Mouse (Mus musculus) heart, embryonic 10.5 days (tissue): ENCODE measurements around the gene Mnx1. TPM values are rescaled to one million over a fixed set of nuclear protein-coding genes. Genes with fewer than 3 reads are reported as not detected.
A peak's percentile ranks its signal among the peaks of the same experiment; 100 is the strongest.

Source experiments
- DNase-seq: peaks from one replicate; pipeline ENCODE4 v3.0.0-alpha.2; 2017; ENCODE audit warnings: low spot score
- H3K27ac ChIP-seq: fragments of 300-500 bp; sonication (generic); 2 replicates; pipeline ENCODE4 v1.5.1; 2016; ENCODE audit warnings: mild to moderate bottlenecking
- H3K27me3 ChIP-seq: fragments of 300-500 bp; sonication (generic); 2 replicates; pipeline ENCODE4 v1.6.1; 2016; ENCODE audit warnings: mild to moderate bottlenecking; ENCODE audit not compliant: poor library complexity, insufficient read depth, severe bottlenecking
- H3K36me3 ChIP-seq: fragments of 300-500 bp; sonication (generic); 2 replicates; pipeline ENCODE4 v1.6.1; 2016; ENCODE audit warnings: mild to moderate bottlenecking, moderate library complexity
- H3K4me1 ChIP-seq: fragments of 300-500 bp; sonication (generic); 2 replicates; pipeline ENCODE4 v1.6.1; 2016; ENCODE audit warnings: mild to moderate bottlenecking
- H3K4me3 ChIP-seq: fragments of 300-500 bp; sonication (generic); 2 replicates; pipeline ENCODE4 v1.5.1; 2016; ENCODE audit warnings: mild to moderate bottlenecking, moderate library complexity
- H3K9me3 ChIP-seq: fragments of 300-500 bp; sonication (generic); 2 replicates; pipeline ENCODE4 v1.6.1; 2016; ENCODE audit warnings: mild to moderate bottlenecking, moderate library complexity
- WGBS: fragments of 180-500 bp; shearing (Covaris S2); methylation state at CpG from one replicate; pipeline ENCODE4 v1.1.7; 2016; 5-methylcytosine and 5-hydroxymethylcytosine counted together
- polyA plus RNA-seq: library from polyadenylated mRNA; unstranded; fragments of >200 nt; fragmentation: Nextera tagmentation; extraction: Ambion mirVana; gene quantifications from 2 replicates; pipeline ENCODE4 v1.2.1, GENCODE M21; 2016

Gene Mnx1
- polyA plus RNA-seq: 0.06 TPM in 1 of 2 replicates, not detected in the other

GRCm38 (mm10) chr5:29478208-29479197 lies at the start of gene Mnx1:
TSS of gene Mnx1 (minus strand) at chr5:29478470.
- WGBS: under 1% methylated on average over 65 of the region's 65 CpGs
- no peaks in the 10 kb centered on the region for H3K9me3 ChIP-seq
- peak within 1 kb of the TSS; percentile 58 for H3K4me3 ChIP-seq
- DNase-seq: no peak
- peaks cover 100% of the 10 kb centered on the region for H3K27me3 ChIP-seq
- peak within 1 kb of the TSS; percentile 12; the same call in 1 of the 2 replicates for H3K27ac ChIP-seq
- no peaks in the 10 kb centered on the region for H3K36me3 ChIP-seq
- peaks cover 27% of the 10 kb centered on the region for H3K4me1 ChIP-seq

GRCm38 (mm10) chr5:29516432-29516831 lies 38.2 kb upstream of the Mnx1 start:
- Histone ChIP-seq H3K4me1 (no peaks in the 10 kb centered on the region), H3K4me3 (no peak overlapping the region), H3K27me3 (no peaks in the 10 kb centered on the region), H3K27ac (no peak overlapping the region), H3K9me3 (no peaks in the 10 kb centered on the region), H3K36me3 (no peaks in the 10 kb centered on the region)
- no peak for DNase-seq
- 70% methylated on average over 5 of the region's 5 CpGs for WGBS

- no peak for DNase-seq
- Histone ChIP-seq H3K36me3 (no peaks in the 10 kb centered on the region), H3K9me3 (no peaks in the 10 kb centered on the region), H3K4me3 (no peak overlapping the region), H3K27me3 (no peaks in the 10 kb centered on the region), H3K27ac (no peak overlapping the region), H3K4me1 (no peaks in the 10 kb centered on the region)
- WGBS: 71% methylated on average over 3 of the region's 3 CpGs
These were observed 37.6 kb upstream of the Mnx1 start for GRCm38 (mm10) chr5:29515888-29516287.

- Histone ChIP-seq H3K27me3 (no peaks in the 10 kb centered on the region), H3K4me3 (no peak overlapping the region), H3K27ac (no peak overlapping the region), H3K4me1 (peaks cover 7% of the 10 kb centered on the region; the same call in 1 of the 2 replicates), H3K36me3 (no peaks in the 10 kb centered on the region), H3K9me3 (no peaks in the 10 kb centered on the region)
- WGBS: 57% methylated on average over 3 of the region's 3 CpGs
- DNase-seq: no peak
These were observed 28.7 kb upstream of the Mnx1 start for GRCm38 (mm10) chr5:29507013-29507412.

- Histone ChIP-seq H3K9me3 (no peaks in the 10 kb centered on the region), H3K27me3 (peaks cover 98% of the 10 kb centered on the region), H3K27ac (no peak overlapping the region), H3K36me3 (no peaks in the 10 kb centered on the region), H3K4me1 (peaks cover 5% of the 10 kb centered on the region; the same call in 1 of the 2 replicates), H3K4me3 (no peak overlapping the region)
- WGBS: 24% methylated on average over 13 of the region's 13 CpGs
- no peak for DNase-seq
These were observed 9.1 kb upstream of the Mnx1 start for GRCm38 (mm10) chr5:29487321-29487720.

- Histone ChIP-seq H3K27me3 (peaks cover 100% of the 10 kb centered on the region), H3K4me3 (0 out of 2 replicates have a peak overlapping the region, but pooled peaks have one; percentile 27), H3K27ac (no peak overlapping the region), H3K36me3 (no peaks in the 10 kb centered on the region), H3K9me3 (no peaks in the 10 kb centered on the region), H3K4me1 (peaks cover 5% of the 10 kb centered on the region; the same call in 1 of the 2 replicates)
- WGBS: 11% methylated on average over 10 of the region's 10 CpGs
- no peak for DNase-seq
These were observed 7.7 kb upstream of the Mnx1 start for GRCm38 (mm10) chr5:29485941-29486320.

GRCm38 (mm10) chr5:29484965-29485940 lies 7.0 kb upstream of the Mnx1 start:
- Histone ChIP-seq H3K27ac (no peak overlapping the region), H3K36me3 (no peaks in the 10 kb centered on the region), H3K4me3 (peak overlapping the region; percentile 27; the same call in 1 of the 2 replicates), H3K4me1 (peaks cover 5% of the 10 kb centered on the region; the same call in 1 of the 2 replicates), H3K9me3 (no peaks in the 10 kb centered on the region), H3K27me3 (peaks cover 100% of the 10 kb centered on the region)
- WGBS: 2% methylated on average over 38 of the region's 38 CpGs
- no peak for DNase-seq

GRCm38 (mm10) chr5:29483801-29484200 lies 5.5 kb upstream of the Mnx1 start:
- DNase-seq: no peak
- 12% methylated on average over 4 of the region's 4 CpGs for WGBS
- no peaks in the 10 kb centered on the region for H3K36me3 ChIP-seq
- peaks cover 10% of the 10 kb centered on the region for H3K4me1 ChIP-seq
- no peak overlapping the region for H3K4me3 ChIP-seq
- H3K27ac ChIP-seq: no peak overlapping the region
- H3K9me3 ChIP-seq: no peaks in the 10 kb centered on the region
- H3K27me3 ChIP-seq: peaks cover 100% of the 10 kb centered on the region

GRCm38 (mm10) chr5:29479198-29479593 lies 926 bp upstream of the Mnx1 start:
- peaks cover 21% of the 10 kb centered on the region for H3K4me1 ChIP-seq
- DNase-seq: no peak
- H3K4me3 ChIP-seq: no peak overlapping the region
- H3K27ac ChIP-seq: no peak overlapping the region
- no peaks in the 10 kb centered on the region for H3K9me3 ChIP-seq
- H3K27me3 ChIP-seq: peaks cover 100% of the 10 kb centered on the region
- under 1% methylated on average over 14 of the region's 14 CpGs for WGBS
- H3K36me3 ChIP-seq: no peaks in the 10 kb centered on the region

- Histone ChIP-seq H3K4me1 (peaks cover 27% of the 10 kb centered on the region), H3K27me3 (peaks cover 100% of the 10 kb centered on the region), H3K27ac (peak overlapping the region; percentile 12; the same call in 1 of the 2 replicates), H3K9me3 (no peaks in the 10 kb centered on the region), H3K4me3 (peak overlapping the region; percentile 58), H3K36me3 (no peaks in the 10 kb centered on the region)
- WGBS: 1% methylated on average over 70 of the region's 73 CpGs
- no peak for DNase-seq
These were observed 629 bp downstream of the Mnx1 start for GRCm38 (mm10) chr5:29477474-29478207.

GRCm38 (mm10) chr5:29476021-29476420 lies 2.2 kb downstream of the Mnx1 start:
- Histone ChIP-seq H3K9me3 (no peaks in the 10 kb centered on the region), H3K36me3 (no peaks in the 10 kb centered on the region), H3K27me3 (peaks cover 100% of the 10 kb centered on the region), H3K4me3 (no peak overlapping the region), H3K4me1 (peaks cover 31% of the 10 kb centered on the region), H3K27ac (no peak overlapping the region)
- DNase-seq: no peak
- 0% methylated on average over 1 of the region's 1 CpGs for WGBS

- whole genome bisulfite sequencing: 7% methylated on average over 5 of the region's 5 CpGs
- Histone ChIP-seq H3K9me3 (no peaks in the 10 kb centered on the region), H3K27ac (no peak overlapping the region), H3K36me3 (no peaks in the 10 kb centered on the region), H3K4me1 (peaks cover 31% of the 10 kb centered on the region), H3K4me3 (no peak overlapping the region), H3K27me3 (peaks cover 100% of the 10 kb centered on the region)
- DNase-seq: no peak
These were observed 2.7 kb downstream of the Mnx1 start for GRCm38 (mm10) chr5:29475556-29475955.
